Mouse (Mus musculus) forebrain, embryonic 16.5 days (tissue): ENCODE measurements around the gene Sirt2. TPM values are rescaled to one million over a fixed set of nuclear protein-coding genes. Genes with fewer than 3 reads are reported as not detected.

Experiments used
- ATAC-seq: fragments of 200-750 bp; cut with Nextera tagmentation; 2 replicates; pipeline ENCODE4 v1.8.0; 2017; ENCODE audit warnings: mild to moderate bottlenecking, moderate library complexity
- H3K27ac ChIP-seq: fragments of 300-500 bp; sonication (generic); 2 replicates; pipeline ENCODE4 v1.5.1; 2014; ENCODE audit warnings: low read length, control low read depth
- H3K27me3 ChIP-seq: fragments of 300-500 bp; sonication (generic); replicated peaks from 2 replicates; pipeline ENCODE4 v1.6.1; 2014; ENCODE audit warnings: low read length; ENCODE audit not compliant: control insufficient read depth, insufficient read depth
- H3K36me3 ChIP-seq: fragments of 300-500 bp; sonication (generic); 2 replicates; pipeline ENCODE4 v1.6.1; 2014; ENCODE audit not compliant: control insufficient read depth, insufficient read depth
- H3K4me1 ChIP-seq: fragments of 300-500 bp; sonication (generic); replicated peaks from 2 replicates; pipeline ENCODE4 v1.6.1; 2014; ENCODE audit warnings: low read length; ENCODE audit not compliant: control insufficient read depth, insufficient read depth
- H3K4me2 ChIP-seq: fragments of 300-500 bp; sonication (generic); 2 replicates; pipeline ENCODE4 v1.6.1; 2014; ENCODE audit warnings: mild to moderate bottlenecking, low read length, control low read depth
- H3K4me3 ChIP-seq: fragments of 300-500 bp; sonication (generic); replicated peaks from 2 replicates; pipeline ENCODE4 v1.5.1; 2014; ENCODE audit warnings: mild to moderate bottlenecking, low read length, control low read depth
- H3K9ac ChIP-seq: fragments of 300-500 bp; sonication (generic); replicated peaks from 2 replicates; pipeline ENCODE4 v1.6.1; 2014; ENCODE audit warnings: low read depth, low read length, control low read depth
- H3K9me3 ChIP-seq: fragments of 300-500 bp; sonication (generic); 2 replicates; pipeline ENCODE4 v1.6.1; 2016; ENCODE audit warnings: low read length; ENCODE audit not compliant: control insufficient read depth
- WGBS: fragments of 180-500 bp; shearing (Covaris S2); extraction: QIAGEN DNeasy Blood & Tissue Kit; methylation state at CpG from one replicate; pipeline ENCODE4 v1.1.7; 2014; 5-methylcytosine and 5-hydroxymethylcytosine counted together
- polyA plus RNA-seq: library from polyadenylated mRNA; unstranded; fragments of >200 nt; fragmentation: Nextera tagmentation; extraction: Ambion mirVana; gene quantifications from 2 replicates; pipeline ENCODE4 v1.2.1, GENCODE M21; 2015

The Sirt2 gene
- polyA plus RNA-seq, 1 experiment from 2014 or later, result 122 TPM

DNA sequence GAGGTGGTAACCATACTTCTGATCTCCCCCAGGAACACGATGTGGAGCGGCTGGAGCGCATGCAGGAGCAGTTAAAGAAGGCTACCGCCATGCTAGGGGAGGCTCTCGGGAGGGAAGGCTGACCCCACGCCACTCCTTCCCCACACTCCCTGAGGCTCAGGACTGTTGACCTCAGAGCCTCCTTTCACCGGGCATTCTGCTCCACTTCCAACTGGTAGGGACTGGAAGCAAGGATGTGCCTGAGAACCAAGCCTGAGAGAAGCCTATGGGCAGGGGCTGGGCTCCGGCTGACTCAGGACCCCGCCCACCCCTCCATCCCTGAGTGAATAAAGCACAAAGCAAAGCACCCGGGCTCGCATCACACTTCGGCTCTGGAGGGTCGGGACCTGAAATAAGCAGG is 7.9 kb upstream of the Sirt2 start:
- no peaks in the 10 kb centered on the region for H3K9me3 ChIP-seq
- no peak for ATAC-seq
- H3K36me3 ChIP-seq, result peaks cover 13% of the 10 kb centered on the region
- WGBS, result 83% methylated on average over 13 of the region's 13 CpGs
- H3K9ac ChIP-seq, result no peak overlapping the region
- H3K4me1 ChIP-seq, result peaks cover 4% of the 10 kb centered on the region
- H3K27ac ChIP-seq, result no peak overlapping the region
- peaks cover 13% of the 10 kb centered on the region; the same call in 1 of the 2 replicates for H3K27me3 ChIP-seq
- H3K4me3 ChIP-seq, result no peak overlapping the region
- no peak overlapping the region for H3K4me2 ChIP-seq

DNA sequence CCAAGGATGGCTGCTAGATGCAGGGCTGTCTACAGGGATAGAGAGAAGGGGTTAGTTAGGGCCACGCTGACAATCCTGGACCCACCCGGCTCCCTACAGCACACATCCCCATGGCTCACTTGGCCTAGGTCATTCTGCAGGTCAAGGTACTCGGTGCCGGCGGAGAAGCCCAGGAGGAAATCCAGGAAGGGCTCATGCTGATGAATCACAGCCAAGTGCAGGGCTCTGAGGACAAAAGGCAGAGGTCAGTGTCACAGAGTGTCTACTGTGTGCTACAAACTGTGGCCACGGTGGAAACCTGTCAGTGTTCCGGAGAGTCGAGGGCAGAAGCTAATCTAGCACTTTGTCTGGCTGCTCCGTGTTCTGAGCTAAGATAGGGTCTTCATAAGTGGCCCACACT is 4.6 kb upstream of the Sirt2 start:
- H3K27me3 ChIP-seq, result no peaks in the 10 kb centered on the region
- no peak for ATAC-seq
- H3K36me3 ChIP-seq, result peaks cover 13% of the 10 kb centered on the region
- H3K4me2 ChIP-seq, result no peak overlapping the region
- peaks cover 9% of the 10 kb centered on the region for H3K4me1 ChIP-seq
- no peak overlapping the region for H3K9ac ChIP-seq
- no peaks in the 10 kb centered on the region for H3K9me3 ChIP-seq
- no peak overlapping the region for H3K4me3 ChIP-seq
- 93% methylated on average over 9 of the region's 9 CpGs for WGBS
- H3K27ac ChIP-seq, result no peak overlapping the region

DNA sequence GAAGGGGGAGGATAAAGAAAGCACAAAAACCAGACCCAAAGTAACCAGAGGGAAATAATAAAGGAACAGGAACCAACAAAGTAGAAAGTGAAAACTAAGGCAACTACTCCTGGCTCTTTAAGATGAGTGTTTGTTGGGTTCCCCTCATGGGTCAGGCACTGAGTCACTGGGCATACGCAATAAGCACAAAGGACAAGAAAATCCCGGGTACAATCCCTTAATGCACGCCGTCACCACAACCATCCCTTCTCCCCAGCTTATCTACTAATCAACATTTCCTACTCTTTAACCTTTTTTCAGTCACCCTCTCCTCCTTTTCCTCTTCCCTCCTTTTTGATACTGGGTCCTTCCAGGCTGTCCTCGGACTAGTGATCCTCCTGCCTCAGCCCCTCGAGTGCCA is 1.3 kb upstream of the Sirt2 start:
- Histone ChIP-seq H3K9me3 (no peaks in the 10 kb centered on the region), H3K4me2 (peak overlapping the region; percentile 73), H3K36me3 (peaks cover 7% of the 10 kb centered on the region; the same call in 1 of the 2 replicates), H3K27me3 (no peaks in the 10 kb centered on the region), H3K4me1 (peaks cover 19% of the 10 kb centered on the region), H3K9ac (no peak overlapping the region), H3K27ac (no peak overlapping the region), H3K4me3 (no peak overlapping the region)
- ATAC-seq, result no peak
- 89% methylated on average over 6 of the region's 6 CpGs for WGBS

DNA sequence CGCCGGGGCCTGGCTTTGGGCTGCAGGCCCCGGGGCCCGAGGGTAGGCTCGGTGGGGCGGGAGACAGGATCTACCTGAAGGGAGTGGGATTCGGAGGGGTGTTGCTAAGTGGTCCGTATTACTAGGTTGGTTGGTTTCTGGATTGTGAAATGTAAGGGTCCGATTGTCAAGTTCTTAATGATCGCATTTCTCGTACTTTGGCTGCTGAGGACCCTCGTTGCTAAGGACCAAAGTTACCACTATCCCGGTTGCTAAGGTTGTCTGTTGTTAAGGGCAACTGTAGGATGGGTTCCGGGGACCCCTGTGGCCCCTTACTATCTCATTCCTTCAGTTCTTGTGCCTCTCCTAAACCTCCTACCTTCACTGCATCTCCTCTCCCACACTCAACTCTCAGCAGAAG is 375 bp downstream of the Sirt2 start:
- Histone ChIP-seq H3K36me3 (no peaks in the 10 kb centered on the region; the same call in 1 of the 2 replicates), H3K9ac (peak overlapping the region; percentile 76), H3K27me3 (no peaks in the 10 kb centered on the region), H3K4me2 (peak overlapping the region; percentile 83), H3K4me3 (peak overlapping the region; percentile 86), H3K9me3 (no peaks in the 10 kb centered on the region), H3K27ac (no peak overlapping the region), H3K4me1 (peaks cover 19% of the 10 kb centered on the region)
- peak; percentile 6 for ATAC-seq
- WGBS, result 2% methylated on average over 14 of the region's 14 CpGs

DNA sequence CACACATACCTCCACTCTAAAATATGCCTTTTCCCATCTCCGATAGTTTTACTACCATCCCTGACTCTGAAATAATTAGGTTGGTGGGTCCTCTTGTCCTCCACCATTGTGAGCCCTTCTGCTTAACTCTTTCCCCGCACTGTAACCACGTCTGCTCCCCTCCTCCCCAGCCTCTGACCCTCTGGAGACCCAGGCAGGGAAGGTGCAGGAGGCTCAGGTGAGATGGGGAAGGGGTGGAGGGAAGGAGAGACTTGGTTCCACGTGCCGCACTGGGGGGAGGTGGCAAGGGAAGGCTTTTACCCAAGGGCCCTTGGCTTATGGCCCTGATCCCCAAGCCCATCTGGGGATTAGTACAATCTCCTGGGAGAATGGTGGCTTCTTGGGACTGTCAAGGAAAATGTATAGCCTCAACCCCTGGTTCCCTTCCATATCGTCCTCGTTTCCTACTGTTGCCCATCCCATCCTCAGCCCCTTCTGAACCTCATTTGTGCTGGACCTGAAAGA is 979 bp downstream of the Sirt2 start, which contains the start of gene Nfkbib:
Gene Nfkbib (minus strand): TSS at position 51 of the 504 bp plus-strand sequence.
- no peaks in the 10 kb centered on the region for H3K36me3 ChIP-seq
- ATAC-seq, result no peak
- H3K9ac ChIP-seq, result peak within 1 kb of the TSS; percentile 79
- H3K27ac ChIP-seq, result no peak within 1 kb of the TSS
- peak within 1 kb of the TSS; percentile 86 for H3K4me3 ChIP-seq
- peaks cover 19% of the 10 kb centered on the region for H3K4me1 ChIP-seq
- H3K27me3 ChIP-seq, result no peaks in the 10 kb centered on the region
- 57% methylated on average over 7 of the region's 7 CpGs for WGBS
- no peaks in the 10 kb centered on the region for H3K9me3 ChIP-seq
- H3K4me2 ChIP-seq, result peak within 1 kb of the TSS; percentile 83

DNA sequence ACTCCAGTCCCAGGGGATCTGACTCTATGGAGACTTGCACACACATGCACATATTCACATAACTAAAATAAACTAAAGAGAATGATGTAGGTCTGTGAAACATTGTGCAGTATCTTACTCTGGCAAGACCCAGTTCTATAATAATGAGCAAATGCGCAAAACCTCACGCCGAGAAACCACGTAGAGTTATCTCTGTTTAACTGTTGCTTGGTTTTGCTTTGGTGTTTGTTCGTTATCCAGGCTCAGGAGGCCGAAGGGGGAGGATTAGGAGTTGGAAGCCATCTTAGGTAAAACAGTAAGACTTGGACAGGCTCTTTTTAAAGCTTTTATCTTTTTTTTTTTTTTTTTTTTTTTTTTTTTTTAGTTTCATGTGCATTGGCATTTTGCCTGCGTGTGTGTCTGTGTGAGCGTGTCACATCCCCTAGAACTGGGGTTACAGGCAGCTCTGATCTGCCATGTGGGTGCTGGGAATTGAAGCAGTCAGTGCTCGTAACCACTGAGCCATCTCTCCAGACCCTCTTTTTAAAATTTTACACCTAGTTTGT is 3.0 kb downstream of the Sirt2 start:
- no peak overlapping the region for H3K27ac ChIP-seq
- H3K4me2 ChIP-seq, result no peak overlapping the region
- no peaks in the 10 kb centered on the region for H3K36me3 ChIP-seq
- H3K9me3 ChIP-seq, result no peaks in the 10 kb centered on the region
- H3K4me3 ChIP-seq, result no peak overlapping the region
- H3K27me3 ChIP-seq, result no peaks in the 10 kb centered on the region
- WGBS, result 88% methylated on average over 9 of the region's 9 CpGs
- peaks cover 19% of the 10 kb centered on the region for H3K4me1 ChIP-seq
- ATAC-seq, result no peak
- no peak overlapping the region for H3K9ac ChIP-seq

GRCm38 (mm10) chr7:28770309-28770708 is 3.8 kb downstream of the Sirt2 start:
- no peak overlapping the region for H3K4me3 ChIP-seq
- H3K4me1 ChIP-seq, result peaks cover 16% of the 10 kb centered on the region
- no peak for ATAC-seq
- no peaks in the 10 kb centered on the region for H3K9me3 ChIP-seq
- no peaks in the 10 kb centered on the region for H3K27me3 ChIP-seq
- H3K4me2 ChIP-seq, result no peak overlapping the region
- H3K9ac ChIP-seq, result no peak overlapping the region
- H3K36me3 ChIP-seq, result no peaks in the 10 kb centered on the region
- no peak overlapping the region for H3K27ac ChIP-seq
- WGBS, result 93% methylated on average over 3 of the region's 3 CpGs

GRCm38 (mm10) chr7:28771867-28772266 is 5.3 kb downstream of the Sirt2 start:
- Histone ChIP-seq H3K27ac (no peak overlapping the region), H3K27me3 (no peaks in the 10 kb centered on the region), H3K36me3 (0 out of 2 replicates have a peak, but pooled peaks cover under 1% of the 10 kb centered on the region), H3K9me3 (no peaks in the 10 kb centered on the region), H3K4me2 (no peak overlapping the region), H3K9ac (no peak overlapping the region), H3K4me3 (no peak overlapping the region), H3K4me1 (peaks cover 9% of the 10 kb centered on the region)
- WGBS, result 83% methylated on average over 11 of the region's 11 CpGs
- no peak for ATAC-seq

DNA sequence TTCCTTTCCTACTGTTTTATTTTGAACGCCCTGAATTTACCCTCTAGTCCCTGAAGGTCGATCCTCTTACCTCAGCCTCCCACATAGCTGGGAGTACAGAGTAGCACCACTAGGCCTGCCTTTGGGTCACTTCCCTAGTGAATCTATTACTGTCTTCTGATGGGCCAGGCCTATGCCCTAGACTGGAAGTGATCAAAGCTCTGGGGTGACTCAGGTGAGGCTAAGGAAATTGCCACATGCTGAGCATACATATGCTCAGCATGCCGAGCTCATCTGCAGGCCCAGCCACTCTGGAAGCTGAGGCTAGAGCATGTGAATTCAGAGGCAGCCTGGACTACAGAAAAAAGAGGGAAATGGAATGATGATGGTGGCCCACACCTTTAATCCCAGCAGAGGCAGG is 6.6 kb downstream of the Sirt2 start:
- no peaks in the 10 kb centered on the region for H3K27me3 ChIP-seq
- no peaks in the 10 kb centered on the region for H3K4me1 ChIP-seq
- peaks cover 7% of the 10 kb centered on the region; the same call in 1 of the 2 replicates for H3K36me3 ChIP-seq
- H3K27ac ChIP-seq, result no peak overlapping the region
- H3K9me3 ChIP-seq, result no peaks in the 10 kb centered on the region
- no peak overlapping the region for H3K9ac ChIP-seq
- H3K4me3 ChIP-seq, result no peak overlapping the region
- no peak for ATAC-seq
- 87% methylated on average over 3 of the region's 3 CpGs for WGBS
- no peak overlapping the region for H3K4me2 ChIP-seq
